Mouse (Mus musculus) small intestine, adult 2 months (tissue): ENCODE results near the gene Abhd11. TPM values are rescaled to one million over a fixed set of nuclear protein-coding genes. Genes with fewer than 3 reads are reported as not detected.
"Not testable (repeated sequence)": the region's sequence is repeated elsewhere in the genome, so short reads cannot be mapped to it uniquely, and the experiment has no call there.

Experiments
- H3K27ac ChIP-seq: fragments of 200-500 bp; 2 replicates; pipeline ENCODE4 v1.5.1; 2012; ENCODE audit warnings: low read depth, low read length, control low read depth, inconsistent platforms; ENCODE audit not compliant: insufficient read depth
- H3K27me3 ChIP-seq: fragments of 200-500 bp; 2 replicates; pipeline ENCODE4 v1.6.1; 2012; ENCODE audit warnings: mild to moderate bottlenecking, moderate library complexity, low read length, inconsistent platforms; ENCODE audit not compliant: control insufficient read depth, insufficient read depth
- H3K36me3 ChIP-seq: fragments of 200-500 bp; 2 replicates; pipeline ENCODE4 v1.6.1; 2012; ENCODE audit warnings: mild to moderate bottlenecking, low read length, control low read depth, inconsistent platforms; ENCODE audit not compliant: control insufficient read depth, insufficient read depth
- H3K4me1 ChIP-seq: fragments of 200-500 bp; 2 replicates; pipeline ENCODE4 v1.6.1; 2012; ENCODE audit warnings: low read length, inconsistent platforms, mixed read lengths; ENCODE audit not compliant: control insufficient read depth, insufficient read depth, insufficient read length
- H3K4me3 ChIP-seq: fragments of 200-500 bp; 2 replicates; pipeline ENCODE4 v1.5.1; 2012; ENCODE audit warnings: low read depth, mild to moderate bottlenecking, control low read depth, inconsistent platforms, low read length, moderate library complexity
- CTCF ChIP-seq: fragments of 200-500 bp; IDR thresholded peaks from 2 replicates; pipeline ENCODE4 v1.5.1; 2012; ENCODE audit warnings: low read depth, mild to moderate bottlenecking, control low read depth, inconsistent platforms, low read length, moderate library complexity, mixed read lengths; ENCODE audit not compliant: insufficient replicate concordance, insufficient read length; ENCODE audit errors: extremely low read depth
- POLR2A ChIP-seq: fragments of 200-500 bp; IDR thresholded peaks from 2 replicates; pipeline ENCODE4 v1.6.1; 2012; ENCODE audit warnings: low read depth, mild to moderate bottlenecking, control low read depth, inconsistent platforms, low read length, moderate library complexity
- WGBS: fragments of 180-500 bp; shearing (Covaris S2); methylation state at CpG from one replicate; pipeline ENCODE4 v1.1.7; 2018; 5-methylcytosine and 5-hydroxymethylcytosine counted together
- polyA plus RNA-seq: library from polyadenylated mRNA; depleted of rRNA; stranded (reverse); fragments of >200 nt; gene quantifications from 2 replicates; pipeline ENCODE4 v1.2.3, GENCODE M21; 2012; rRNA removed

The Abhd11 gene
- 48.1 and 90.7 TPM in 2 replicates for polyA plus RNA-seq

DNA sequence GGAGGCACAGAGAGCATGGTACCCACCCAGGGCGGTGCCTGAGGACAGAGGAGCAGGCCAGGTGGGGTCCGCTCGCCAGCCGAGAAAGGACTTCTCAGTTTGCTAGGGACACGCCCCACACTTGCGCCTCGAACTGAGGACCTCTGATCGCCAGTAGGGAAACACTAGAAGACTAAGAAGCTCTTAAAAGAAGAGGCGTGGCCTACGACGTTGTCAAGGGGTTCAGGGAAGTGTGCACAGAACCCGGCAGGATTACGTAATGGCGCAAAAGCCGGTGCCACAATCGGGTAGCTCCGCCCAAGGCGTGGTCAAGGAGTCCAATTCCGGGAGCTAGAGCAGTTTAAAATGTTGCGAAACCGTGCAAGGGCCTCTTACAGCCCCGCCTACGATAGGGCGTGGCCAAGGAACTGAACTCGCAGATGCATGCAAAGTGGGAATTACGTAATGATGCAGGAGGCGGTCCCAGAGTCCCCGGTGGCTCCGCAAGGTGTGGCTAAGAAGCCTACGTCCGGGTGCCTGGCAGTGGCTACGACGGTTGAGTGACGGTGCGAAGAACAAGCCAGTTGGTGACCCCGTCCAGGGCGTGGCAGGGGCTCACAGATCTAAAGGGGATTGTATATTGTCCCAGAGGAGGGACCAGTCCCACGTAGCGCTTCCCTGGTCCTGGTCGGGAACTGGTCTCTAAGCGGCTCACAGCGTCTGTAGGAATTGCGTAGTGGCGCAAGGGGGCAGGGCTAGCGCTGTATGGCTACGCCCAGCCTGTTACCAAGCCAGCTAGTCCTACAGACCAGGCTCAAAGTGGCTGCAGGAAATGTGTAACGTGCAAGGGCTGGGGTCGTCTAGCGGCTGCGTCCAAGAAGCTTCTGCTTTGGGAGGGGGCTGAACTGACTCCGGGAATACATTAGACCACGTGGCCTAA lies at the start of gene Abhd11:
TSS of gene Abhd11 (plus strand) at position 482 of the 919 bp plus-strand sequence.
- Histone ChIP-seq H3K27ac (peak within 1 kb of the TSS; percentile 100), H3K27me3 (no peaks in the 10 kb centered on the region), H3K4me3 (peak within 1 kb of the TSS; percentile 69), H3K4me1 (peaks cover 20% of the 10 kb centered on the region), H3K36me3 (peaks cover 7% of the 10 kb centered on the region)
- WGBS, result under 1% methylated on average over 52 of the region's 52 CpGs
- TF ChIP-seq CTCF (no peak; the same call in 1 of the 2 replicates), POLR2A (peak; percentile 64)

DNA sequence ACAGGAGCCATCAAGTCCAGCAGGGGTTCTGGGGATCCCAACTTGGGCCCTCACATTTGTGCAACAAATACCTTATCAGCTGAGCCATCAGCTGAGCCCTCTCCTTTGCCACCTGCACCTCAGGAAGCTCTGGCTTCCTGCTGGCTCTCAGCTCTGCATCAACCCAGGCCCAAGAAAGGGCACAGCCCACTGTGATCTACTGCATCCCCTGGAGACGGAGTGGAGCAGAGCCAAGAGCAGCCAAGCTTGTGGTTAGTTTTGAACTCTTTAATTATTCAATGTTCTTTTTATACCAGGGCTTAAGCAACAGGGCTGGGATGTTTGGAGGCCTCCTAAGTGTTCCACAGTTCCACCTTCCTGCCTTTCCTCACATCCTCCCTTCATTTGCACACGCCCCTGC lies 48.5 kb upstream of the Abhd11 start:
- Histone ChIP-seq H3K27me3 (no peaks in the 10 kb centered on the region), H3K4me1 (peaks cover 6% of the 10 kb centered on the region; the same call in 1 of the 2 replicates), H3K36me3 (no peaks in the 10 kb centered on the region), H3K4me3 (no peak overlapping the region), H3K27ac (no peak overlapping the region)
- WGBS, result 90% methylated on average over 2 of the region's 2 CpGs
- TF ChIP-seq POLR2A (no peak), CTCF (no peak)

DNA sequence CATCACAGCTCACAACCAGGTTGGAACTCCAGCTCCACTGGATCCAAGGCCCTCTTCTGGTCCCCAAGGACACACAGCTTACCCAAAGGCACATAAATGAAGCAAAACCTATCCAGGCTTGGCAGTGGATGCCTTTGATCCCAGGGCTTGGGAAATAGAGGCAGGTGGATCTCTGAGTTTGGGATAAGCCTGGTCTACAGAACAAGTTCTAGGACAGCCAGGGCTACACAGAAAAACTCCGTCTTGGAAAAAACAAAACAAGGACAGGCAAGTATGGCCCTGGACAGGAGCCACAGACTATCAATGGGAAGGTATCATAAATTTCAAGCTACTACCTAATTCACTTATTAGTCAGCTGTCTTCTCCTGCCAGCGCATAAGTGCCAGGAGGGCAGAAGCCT lies 47.4 kb upstream of the Abhd11 start:
- peaks cover 6% of the 10 kb centered on the region; the same call in 1 of the 2 replicates for H3K4me1 ChIP-seq
- no peaks in the 10 kb centered on the region for H3K27me3 ChIP-seq
- no peaks in the 10 kb centered on the region for H3K36me3 ChIP-seq
- H3K4me3 ChIP-seq, result no peak overlapping the region
- 49% methylated on average over 2 of the region's 2 CpGs for WGBS
- no peak overlapping the region for H3K27ac ChIP-seq
- TF ChIP-seq CTCF, result no peak
- no peak for TF ChIP-seq POLR2A

DNA sequence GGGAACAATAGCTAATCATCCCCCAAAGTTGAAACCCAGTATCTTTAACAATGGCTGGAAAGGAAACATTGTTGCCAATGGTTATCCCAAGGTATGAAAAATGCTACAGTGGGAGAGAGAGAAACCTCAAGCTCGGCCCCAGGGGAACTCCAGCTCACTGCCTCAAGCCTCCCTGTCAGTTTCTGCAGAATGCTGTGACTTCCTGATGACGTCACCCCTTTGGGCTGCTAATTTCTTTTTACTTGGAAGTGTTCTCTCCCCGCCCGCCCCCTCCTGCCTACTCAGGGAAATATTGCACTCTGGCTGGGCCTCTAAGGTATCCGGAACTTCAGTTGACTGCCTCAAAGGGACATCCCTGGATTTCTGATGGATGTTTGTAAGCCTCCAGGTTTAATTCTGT lies 45.4 kb upstream of the Abhd11 start:
- WGBS, result 30% methylated on average over 5 of the region's 5 CpGs
- peaks cover 18% of the 10 kb centered on the region; the same call in 1 of the 2 replicates for H3K4me1 ChIP-seq
- no peaks in the 10 kb centered on the region for H3K27me3 ChIP-seq
- H3K4me3 ChIP-seq, result no peak overlapping the region
- no peaks in the 10 kb centered on the region for H3K36me3 ChIP-seq
- no peak overlapping the region for H3K27ac ChIP-seq
- no peak for TF ChIP-seq CTCF
- TF ChIP-seq POLR2A, result no peak

DNA sequence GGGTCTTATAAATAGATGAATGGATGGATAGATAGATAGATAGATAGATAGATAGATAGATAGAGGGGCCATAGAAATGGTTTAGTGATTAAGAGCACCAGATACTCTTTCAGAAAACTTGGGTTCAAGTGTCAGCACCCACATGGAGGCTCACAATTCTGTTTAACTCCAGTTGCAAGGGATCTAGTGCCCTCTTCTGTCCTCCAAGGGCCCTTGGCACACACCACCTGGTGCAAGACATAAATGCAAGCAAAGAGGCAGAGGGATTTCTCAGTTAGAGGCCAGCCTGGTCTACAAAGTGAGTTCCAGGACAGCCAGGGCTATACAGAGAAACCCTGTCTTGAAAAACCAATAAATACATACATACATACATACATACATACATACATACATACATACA lies 44.3 kb upstream of the Abhd11 start:
- H3K4me3 ChIP-seq, H3K36me3 ChIP-seq, H3K27ac ChIP-seq, H3K27me3 ChIP-seq: not testable (repeated sequence)
- peaks cover 23% of the 10 kb centered on the region for H3K4me1 ChIP-seq

DNA sequence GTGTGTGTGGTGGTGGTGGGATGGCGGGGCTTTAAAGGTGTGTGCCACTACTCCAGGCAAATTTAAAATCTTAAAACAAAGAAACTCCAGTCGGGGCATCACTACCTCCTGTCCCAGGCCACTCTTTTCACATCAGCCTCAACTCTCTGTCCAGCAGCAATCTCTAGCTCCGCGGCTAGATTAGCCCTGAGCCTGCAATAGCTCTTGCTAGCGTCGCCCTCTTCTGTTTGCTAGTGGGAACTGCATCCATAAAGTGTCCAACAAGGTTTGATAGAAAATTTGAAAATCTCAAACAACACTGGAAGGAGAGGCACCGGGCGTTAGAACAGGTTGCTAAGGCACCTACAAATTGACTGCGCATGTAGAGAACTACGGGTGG lies 43.5 kb upstream of the Abhd11 start:
- TF ChIP-seq CTCF, result peak; percentile 76; the same call in 1 of the 2 replicates
- no peak for TF ChIP-seq POLR2A
- peaks cover 26% of the 10 kb centered on the region for H3K4me1 ChIP-seq
- H3K27ac ChIP-seq, result peak overlapping the region; percentile 82
- no peaks in the 10 kb centered on the region for H3K27me3 ChIP-seq
- WGBS, result 6% methylated on average over 10 of the region's 10 CpGs
- no peaks in the 10 kb centered on the region for H3K36me3 ChIP-seq
- H3K4me3 ChIP-seq, result peak overlapping the region; percentile 57
